Mouse (Mus musculus): ENCODE measurements around the gene Efcab12. TPM values are rescaled to one million over a fixed set of nuclear protein-coding genes. Genes with fewer than 3 reads are reported as not detected.

Efcab12 gene
- polyA plus RNA-seq, 1 experiment from 2014 or later, result 0.65 TPM

DNA sequence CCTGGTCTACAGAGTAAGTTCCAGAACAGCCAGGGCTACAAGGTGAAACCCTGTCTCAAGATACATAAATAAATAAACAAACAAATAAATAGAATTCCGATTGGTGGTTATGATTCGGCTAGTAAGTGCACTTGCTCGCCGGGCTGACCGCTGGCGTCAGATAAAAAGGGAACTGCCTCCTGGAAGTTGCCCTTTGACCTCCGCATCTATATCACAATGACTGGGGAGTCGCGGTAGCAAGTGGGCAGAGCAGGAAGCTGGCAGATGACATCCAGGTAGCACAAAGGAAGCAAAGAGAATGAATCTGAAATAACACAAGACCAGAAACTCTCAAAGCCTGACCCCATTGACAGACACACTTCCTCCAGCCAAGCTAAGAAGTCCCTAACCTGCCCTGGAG is 70.9 kb downstream of the Efcab12 start:
- ATAC-seq (ENCODE audit: insufficient read depth, low FRiP score), result no peak
- Histone ChIP-seq H3K9ac (ENCODE audit: low read length) (no peak overlapping the region), H3K4me3 (replicated peaks; ENCODE audit: low read length) (no peak overlapping the region), H3K9me3 (replicated peaks; ENCODE audit: control insufficient read depth, low read length) (no peaks in the 10 kb centered on the region), H3K27ac (ENCODE audit: low read length) (no peak overlapping the region), H3K4me2 (ENCODE audit: low read depth, low read length) (no peak overlapping the region), H3K36me3 (ENCODE audit: control insufficient read depth, insufficient read depth, low read length) (no peaks in the 10 kb centered on the region), H3K4me1 (ENCODE audit: control insufficient read depth, insufficient read depth, low read length) (peaks cover 4% of the 10 kb centered on the region), H3K27me3 (ENCODE audit: control insufficient read depth, insufficient read depth, low read length) (no peaks in the 10 kb centered on the region)
- WGBS, result 46% methylated on average over 9 of the region's 9 CpGs

- no peaks in the 10 kb centered on the region for H3K27me3 ChIP-seq (ENCODE audit: control insufficient read depth, insufficient read depth, low read length)
- no peak overlapping the region for H3K4me3 ChIP-seq (replicated peaks; ENCODE audit: low read length)
- H3K9ac ChIP-seq (ENCODE audit: low read length), result peak overlapping the region; percentile 47; the same call in 1 of the 2 replicates
- peak overlapping the region; percentile 30; the same call in 1 of the 2 replicates for H3K4me2 ChIP-seq (ENCODE audit: low read depth, low read length)
- WGBS, result 12% methylated on average over 7 of the region's 7 CpGs
- ATAC-seq (ENCODE audit: insufficient read depth, low FRiP score), result peak; percentile 87
- no peaks in the 10 kb centered on the region for H3K36me3 ChIP-seq (ENCODE audit: control insufficient read depth, insufficient read depth, low read length)
- H3K4me1 ChIP-seq (ENCODE audit: control insufficient read depth, insufficient read depth, low read length), result peaks cover 14% of the 10 kb centered on the region
- peak overlapping the region; percentile 58 for H3K27ac ChIP-seq (ENCODE audit: low read length)
- H3K9me3 ChIP-seq (replicated peaks; ENCODE audit: control insufficient read depth, low read length), result no peaks in the 10 kb centered on the region
These were observed 74.0 kb downstream of the Efcab12 start for GRCm38 (mm10) chr6:115764179-115764578.

- H3K27me3 ChIP-seq (ENCODE audit: control insufficient read depth, insufficient read depth, low read length), result no peaks in the 10 kb centered on the region
- ATAC-seq (ENCODE audit: insufficient read depth, low FRiP score), result 0 out of 2 replicates have a peak, but pooled peaks have one; percentile 11
- no peaks in the 10 kb centered on the region for H3K9me3 ChIP-seq (replicated peaks; ENCODE audit: control insufficient read depth, low read length)
- peak within 1 kb of the TSS; percentile 29; the same call in 1 of the 2 replicates for H3K4me2 ChIP-seq (ENCODE audit: low read depth, low read length)
- 0 out of 2 replicates have a peak within 1 kb of the TSS, but pooled peaks have one; percentile 0 for H3K4me3 ChIP-seq (replicated peaks; ENCODE audit: low read length)
- peaks cover 19% of the 10 kb centered on the region for H3K4me1 ChIP-seq (ENCODE audit: control insufficient read depth, insufficient read depth, low read length)
- H3K36me3 ChIP-seq (ENCODE audit: control insufficient read depth, insufficient read depth, low read length), result no peaks in the 10 kb centered on the region
- peak within 1 kb of the TSS; percentile 34; the same call in 1 of the 2 replicates for H3K9ac ChIP-seq (ENCODE audit: low read length)
- peak within 1 kb of the TSS; percentile 39; the same call in 1 of the 2 replicates for H3K27ac ChIP-seq (ENCODE audit: low read length)
- WGBS, result 3% methylated on average over 9 of the region's 9 CpGs
These were observed 76.0 kb downstream of the Efcab12 start, which contains the start of gene Tmem40 for GRCm38 (mm10) chr6:115761995-115762756. Gene Tmem40, minus strand, starts transcription at chr6:115762410.

- Histone ChIP-seq H3K4me3 (replicated peaks; ENCODE audit: low read length) (no peak overlapping the region), H3K27me3 (ENCODE audit: control insufficient read depth, insufficient read depth, low read length) (no peaks in the 10 kb centered on the region), H3K36me3 (ENCODE audit: control insufficient read depth, insufficient read depth, low read length) (no peaks in the 10 kb centered on the region), H3K9me3 (replicated peaks; ENCODE audit: control insufficient read depth, low read length) (no peaks in the 10 kb centered on the region), H3K9ac (ENCODE audit: low read length) (no peak overlapping the region), H3K27ac (ENCODE audit: low read length) (no peak overlapping the region), H3K4me1 (ENCODE audit: control insufficient read depth, insufficient read depth, low read length) (peaks cover 19% of the 10 kb centered on the region), H3K4me2 (ENCODE audit: low read depth, low read length) (no peak overlapping the region)
- ATAC-seq (ENCODE audit: insufficient read depth, low FRiP score), result no peak
- 43% methylated on average over 4 of the region's 4 CpGs for WGBS
These were observed 77.2 kb downstream of the Efcab12 start for GRCm38 (mm10) chr6:115760982-115761381.

Small RNA genes within 50 kb of the gene (microRNA-seq; reads per million reads assigned to microRNA genes)
- gene Mir7660, result 0.50 reads per million

Other genes starting within 250 kb of the Efcab12 start
- 13.3 and 15.4 TPM in 2 replicates for gene Mkrn2os, start 245.8 kb downstream of the Efcab12 start, polyA plus RNA-seq (2015; fragmentation: Nextera tagmentation; extraction: Ambion mirVana)
- gene Mkrn2, start 236.5 kb downstream of the Efcab12 start, polyA plus RNA-seq (2015; fragmentation: Nextera tagmentation; extraction: Ambion mirVana), result 27.0 and 30.4 TPM in 2 replicates
- gene Raf1, start 161.8 kb downstream of the Efcab12 start, polyA plus RNA-seq (2015; fragmentation: Nextera tagmentation; extraction: Ambion mirVana), result 76.9 and 79.1 TPM in 2 replicates
- 34.2 and 42.3 TPM in 2 replicates for gene Tmem40, start 76.0 kb downstream of the Efcab12 start, polyA plus RNA-seq (2015; fragmentation: Nextera tagmentation; extraction: Ambion mirVana)
- gene Cand2, start 63.9 kb downstream of the Efcab12 start, polyA plus RNA-seq (2015; fragmentation: Nextera tagmentation; extraction: Ambion mirVana), result 19.6 and 22.6 TPM in 2 replicates
- 1,851 and 2,115 TPM in 2 replicates for gene Rpl32, start 29.7 kb downstream of the Efcab12 start, polyA plus RNA-seq (2015; fragmentation: Nextera tagmentation; extraction: Ambion mirVana)
- gene Mbd4, start 15.0 kb upstream of the Efcab12 start, polyA plus RNA-seq (2015; fragmentation: Nextera tagmentation; extraction: Ambion mirVana), result 14.9 and 15.0 TPM in 2 replicates
- gene Ift122, start 15.1 kb upstream of the Efcab12 start, polyA plus RNA-seq (2015; fragmentation: Nextera tagmentation; extraction: Ambion mirVana), result 21.0 and 21.1 TPM in 2 replicates
- gene Rho, start 93.3 kb upstream of the Efcab12 start, polyA plus RNA-seq (2015; fragmentation: Nextera tagmentation; extraction: Ambion mirVana), result 0.09 TPM in 2 replicates
- not detected in 2 replicates for gene H1foo, start 106.5 kb upstream of the Efcab12 start, polyA plus RNA-seq (2015; fragmentation: Nextera tagmentation; extraction: Ambion mirVana)
- gene Plxnd1, start 156.6 kb upstream of the Efcab12 start, polyA plus RNA-seq (2015; fragmentation: Nextera tagmentation; extraction: Ambion mirVana), result 27.7 and 28.5 TPM in 2 replicates

Measured in stomach, embryonic 16.5 days (tissue).